Mouse (Mus musculus) brain, adult 2 months (tissue): Measurements from ENCODE around the gene Slamf9.

ENCODE experiments used
- DNase-seq: peaks from one replicate; pipeline ENCODE4 v3.0.0; 2011; ENCODE audit warnings: low read depth, low spot score

The Slamf9 gene

DNA sequence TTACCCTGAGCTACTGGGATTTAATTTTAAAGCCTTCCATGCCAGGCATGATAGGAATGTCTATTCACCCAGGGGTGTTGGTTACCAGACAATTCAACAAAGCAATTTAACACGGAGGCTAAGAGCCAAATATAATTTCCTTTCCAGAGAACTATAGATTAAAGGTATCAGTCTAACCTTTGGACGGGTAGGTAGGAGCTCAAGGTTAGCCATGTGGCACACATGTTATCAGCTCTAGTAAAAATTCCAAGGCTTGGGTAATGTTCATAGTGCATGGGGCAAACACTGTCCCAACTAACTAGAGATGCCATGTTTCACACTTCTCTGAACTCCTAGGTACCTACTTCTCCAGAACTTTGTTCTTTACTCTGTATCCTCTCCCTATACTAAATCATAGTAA, 13.6 kb upstream of the Slamf9 start:
- no peak for DNase-seq

DNA sequence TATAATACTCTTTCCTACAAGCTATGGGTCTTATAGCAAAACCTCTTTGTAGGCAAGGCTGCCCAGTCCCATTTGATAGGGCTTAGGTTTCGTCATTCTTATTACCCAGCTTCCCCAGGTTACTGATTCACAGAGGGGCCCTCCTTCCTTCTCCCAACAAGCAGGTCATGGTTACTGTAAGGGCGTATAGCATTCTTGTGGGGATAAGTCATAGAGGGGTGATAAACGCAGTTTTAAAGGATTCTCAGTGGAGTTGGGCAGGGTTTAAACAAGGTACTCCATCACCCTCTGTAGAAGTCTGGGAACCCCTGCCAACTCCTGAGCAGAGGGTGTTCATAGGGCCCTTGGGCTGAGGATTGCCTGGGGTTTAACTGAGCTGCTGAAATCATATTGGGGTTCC, 12.6 kb upstream of the Slamf9 start:
- DNase-seq, result no peak

GRCm38 (mm10) chr1:172463387-172464333, 11.5 kb upstream of the Slamf9 start:
- DNase-seq, result no peak

DNA sequence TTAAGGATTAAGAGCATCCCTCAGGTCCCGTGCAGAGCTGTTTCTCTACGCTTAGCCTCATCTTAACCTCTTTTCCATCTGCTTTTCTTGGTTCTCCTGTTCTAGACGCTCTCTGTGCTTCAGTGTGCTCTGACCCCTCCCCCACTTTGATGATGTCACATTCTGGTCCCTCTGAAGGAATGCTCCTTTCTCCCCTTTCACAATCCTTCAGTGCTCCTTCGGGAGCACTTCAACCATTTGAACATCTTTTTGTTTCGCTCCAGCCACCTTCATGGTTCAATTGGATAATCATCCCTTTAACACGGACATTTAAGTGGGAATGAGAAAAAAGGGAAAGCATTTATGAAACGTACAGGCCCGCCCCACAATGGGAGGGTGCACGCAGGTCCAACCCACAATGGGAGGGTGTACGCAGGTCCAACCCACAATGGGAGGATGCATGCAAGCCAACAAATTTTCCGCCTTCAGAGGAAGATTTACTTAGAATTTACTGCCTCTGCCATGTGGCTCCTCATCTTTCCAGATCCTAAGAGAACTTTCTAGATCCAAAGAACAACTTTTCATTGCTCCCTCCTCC, 6.8 kb upstream of the Slamf9 start:
- DNase-seq, result no peak

- DNase-seq, result no peak
Observed at GRCm38 (mm10) chr1:172469373-172469772, 5.8 kb upstream of the Slamf9 start.

DNA sequence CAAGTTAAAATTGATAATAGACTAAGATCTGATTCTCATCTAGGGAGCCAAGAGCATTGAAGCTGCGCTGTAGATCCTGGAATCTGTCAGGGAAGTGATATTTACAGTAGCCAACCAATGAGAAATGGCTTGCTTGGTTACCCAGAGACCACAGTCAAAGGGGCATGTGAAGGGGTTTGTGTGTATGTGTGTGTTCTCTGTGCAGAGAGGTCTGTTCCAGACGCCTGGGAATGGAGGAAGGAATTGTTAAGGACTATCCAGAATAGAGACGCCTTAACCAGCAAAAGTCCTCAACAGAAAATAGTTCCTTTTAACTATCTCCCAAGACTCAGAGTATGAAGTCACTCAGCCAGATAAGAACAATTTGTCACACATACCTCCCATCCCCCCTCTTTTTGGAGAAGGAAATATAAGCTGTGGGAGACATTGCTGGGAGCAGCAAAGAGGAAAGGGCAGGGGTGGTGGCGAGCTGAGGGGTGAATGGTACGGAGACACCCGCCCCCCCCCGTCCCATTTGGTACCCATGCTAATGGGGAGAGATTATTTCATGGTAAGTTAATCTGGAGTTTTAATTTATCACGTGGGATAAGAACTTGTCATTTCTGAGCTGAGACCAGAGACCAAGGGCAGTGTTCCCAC, 5.2 kb upstream of the Slamf9 start:
- no peak for DNase-seq

GRCm38 (mm10) chr1:172472909-172473308, 2.2 kb upstream of the Slamf9 start:
- DNase-seq, result no peak

DNA sequence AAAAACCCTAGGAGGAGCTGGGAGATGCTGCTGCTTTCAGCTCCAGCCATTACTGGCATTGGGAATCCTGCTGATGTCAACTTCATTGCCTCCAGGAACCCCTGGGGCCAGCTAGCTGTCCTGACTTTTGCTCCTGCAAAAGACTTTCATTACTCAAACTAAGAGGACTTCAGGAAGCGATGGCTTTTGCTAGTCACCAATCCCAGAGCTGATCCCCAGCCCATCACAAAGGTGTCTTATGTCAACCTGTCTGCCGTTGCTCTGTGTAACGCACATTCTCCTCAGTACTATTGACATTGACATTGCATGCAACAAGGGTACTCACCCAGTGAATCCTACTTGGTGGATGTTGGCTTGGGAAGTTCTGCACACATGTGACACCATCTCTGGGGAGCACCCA, 962 bp upstream of the Slamf9 start:
- no peak for DNase-seq

- no peak for DNase-seq
Observed at GRCm38 (mm10) chr1:172478020-172478419, 2.9 kb downstream of the Slamf9 start.

- DNase-seq, result no peak
Observed at GRCm38 (mm10) chr1:172480376-172480775, 5.2 kb downstream of the Slamf9 start.

- DNase-seq, result no peak
Observed at GRCm38 (mm10) chr1:172481111-172481510, 6.0 kb downstream of the Slamf9 start.

DNA sequence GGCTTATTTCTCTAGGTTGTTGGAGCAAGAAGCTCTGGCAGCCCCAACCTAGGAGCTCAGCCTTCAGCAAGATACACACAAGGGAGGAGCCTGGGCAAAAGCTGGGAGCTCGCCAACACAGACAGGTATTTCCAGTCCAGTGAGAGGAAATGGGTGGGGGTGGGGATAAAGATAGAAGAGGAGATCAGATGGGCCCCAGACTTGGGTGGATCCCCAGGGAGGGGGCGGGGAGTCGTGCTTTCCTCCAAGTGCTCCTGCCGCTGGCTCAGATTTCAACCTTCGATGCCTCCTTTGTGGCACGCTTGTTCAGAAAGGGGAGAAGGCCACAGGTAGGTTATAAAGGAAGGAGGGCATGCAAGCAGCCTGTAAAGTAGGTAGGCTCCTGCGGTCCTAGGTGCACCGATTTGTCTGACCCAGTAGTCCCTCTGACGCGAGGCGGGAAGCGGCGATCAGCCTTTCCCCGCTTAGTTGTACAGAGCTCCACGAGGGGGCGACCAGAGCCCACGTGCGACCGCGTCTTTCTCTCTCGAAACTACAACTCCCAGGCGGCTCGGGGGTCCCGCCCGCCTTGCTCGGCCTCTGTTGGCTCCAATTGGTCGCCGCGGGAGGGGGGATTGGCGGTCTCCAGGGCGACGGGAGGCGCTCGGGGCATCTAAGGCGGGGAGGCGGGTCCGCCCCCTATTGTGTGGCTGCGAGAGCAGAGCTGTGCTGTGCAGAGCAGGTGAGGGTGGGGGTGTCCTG, 6.6 kb downstream of the Slamf9 start, which contains the start of gene Igsf9:
Gene Igsf9, plus strand, starts transcription at position 249 of the 741 bp plus-strand sequence.
- DNase-seq, result peak; percentile 94

DNA sequence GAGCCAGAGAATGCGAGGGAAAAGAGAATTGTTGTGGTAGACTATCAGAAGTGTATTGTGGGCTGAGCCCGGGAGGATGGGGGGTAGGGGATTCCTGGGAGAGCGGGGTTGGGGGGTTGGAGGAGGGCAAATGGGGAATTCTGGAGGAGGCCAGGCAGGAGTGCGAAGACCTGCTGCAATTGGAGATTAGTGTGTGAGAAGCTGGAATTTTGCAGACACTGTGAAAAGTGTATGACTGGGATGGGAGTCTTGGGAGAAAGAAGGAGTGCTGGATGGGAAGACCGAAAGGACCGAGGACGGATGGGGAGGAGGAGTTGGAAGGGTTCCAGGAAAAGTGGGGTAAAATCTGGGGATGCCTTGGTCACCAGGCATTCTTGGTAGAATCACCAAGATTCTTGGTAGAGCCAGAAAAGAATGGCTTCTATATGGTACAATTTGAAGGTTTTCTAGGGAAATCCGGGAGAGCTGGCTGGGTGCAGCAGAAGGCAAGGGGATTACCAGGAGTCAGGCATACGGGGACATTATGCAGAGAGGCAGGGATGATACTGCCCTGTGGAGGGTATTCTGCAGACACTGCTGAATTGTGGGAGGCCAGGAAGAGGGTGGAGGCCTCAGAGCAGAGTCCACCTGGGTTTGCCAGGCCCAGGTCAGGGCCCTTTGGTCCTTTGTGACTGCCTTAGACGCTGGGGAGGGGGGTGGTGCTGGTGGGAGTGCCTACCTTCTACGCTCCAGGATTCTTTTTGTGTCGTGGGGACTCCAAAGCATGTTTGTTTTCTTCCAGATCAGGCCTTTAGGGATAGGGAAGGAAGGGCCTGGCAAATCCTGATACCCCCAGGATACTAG, 7.6 kb downstream of the Slamf9 start:
- DNase-seq, result no peak

DNA sequence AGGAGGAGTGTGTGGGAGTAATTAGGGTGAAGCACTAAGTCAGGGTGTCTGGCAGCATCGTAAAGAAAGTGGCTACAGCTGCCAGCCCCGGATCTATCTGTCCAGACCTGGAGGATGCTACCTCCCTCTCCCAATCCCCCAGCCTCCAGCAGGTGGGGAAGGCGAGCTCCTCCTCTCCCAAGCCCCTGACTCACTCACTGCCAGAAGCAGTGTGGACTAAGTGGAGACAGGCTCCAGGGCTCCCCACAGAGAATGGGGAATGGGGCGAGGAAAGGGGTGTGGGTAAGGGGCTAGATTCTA, 8.2 kb downstream of the Slamf9 start:
- DNase-seq, result no peak

DNA sequence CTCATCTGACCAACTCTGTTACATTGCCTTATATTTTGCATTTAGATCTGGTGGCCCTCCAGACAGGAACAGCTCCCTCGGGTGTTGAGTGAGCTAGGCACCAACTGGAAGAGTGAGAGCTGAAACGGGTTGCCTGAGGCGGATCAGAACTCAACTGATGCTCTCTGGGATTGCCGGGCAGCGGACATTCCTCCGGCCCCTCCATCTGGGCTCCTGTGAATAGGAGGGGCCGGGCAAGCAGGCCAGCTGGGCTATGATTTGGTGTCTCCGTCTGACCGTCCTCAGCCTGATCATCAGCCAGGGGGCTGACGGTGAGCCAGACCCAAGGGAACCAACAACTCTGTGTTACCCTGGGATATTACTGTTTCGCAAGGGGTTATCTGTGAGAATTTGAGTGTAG, 9.1 kb downstream of the Slamf9 start:
- no peak for DNase-seq

DNA sequence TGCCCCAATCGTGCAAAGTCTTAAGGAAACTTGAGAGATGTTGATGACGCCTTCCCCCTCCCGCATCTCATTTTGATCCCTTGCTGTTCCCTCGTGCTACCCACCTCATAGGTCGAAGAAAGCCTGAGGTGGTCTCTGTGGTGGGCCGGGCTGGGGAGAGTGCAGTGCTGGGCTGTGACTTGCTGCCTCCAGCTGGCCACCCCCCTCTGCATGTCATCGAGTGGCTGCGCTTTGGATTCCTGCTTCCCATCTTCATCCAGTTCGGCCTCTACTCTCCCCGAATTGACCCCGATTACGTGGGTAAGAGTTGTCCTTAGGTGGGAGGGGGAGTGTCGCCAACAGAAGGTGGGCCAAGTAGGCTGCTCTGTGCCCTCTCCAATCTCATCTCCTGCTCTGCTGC, 9.5 kb downstream of the Slamf9 start:
- no peak for DNase-seq

DNA sequence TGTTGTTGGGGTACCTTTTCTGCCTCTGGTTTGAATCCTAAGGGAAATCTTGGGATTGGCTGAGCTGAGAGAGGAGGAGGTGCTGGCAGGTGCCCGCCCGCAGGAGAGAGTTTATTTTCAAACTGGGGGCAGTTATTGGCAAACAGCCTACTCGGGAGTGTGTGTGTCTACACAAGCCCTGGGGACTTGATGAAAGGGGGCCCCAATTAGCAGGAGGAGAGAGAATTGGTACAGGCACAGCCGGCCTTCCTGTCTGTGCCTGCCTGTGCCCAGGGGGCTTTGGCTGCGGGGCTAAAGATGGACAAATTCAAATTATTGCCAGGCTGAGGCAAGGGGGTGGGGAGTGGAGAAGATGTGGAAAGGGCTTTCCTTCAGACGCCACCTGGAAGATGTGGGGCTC, 10.7 kb downstream of the Slamf9 start:
- no peak for DNase-seq

GRCm38 (mm10) chr1:172486236-172486635, 11.1 kb downstream of the Slamf9 start:
- DNase-seq, result no peak

DNA sequence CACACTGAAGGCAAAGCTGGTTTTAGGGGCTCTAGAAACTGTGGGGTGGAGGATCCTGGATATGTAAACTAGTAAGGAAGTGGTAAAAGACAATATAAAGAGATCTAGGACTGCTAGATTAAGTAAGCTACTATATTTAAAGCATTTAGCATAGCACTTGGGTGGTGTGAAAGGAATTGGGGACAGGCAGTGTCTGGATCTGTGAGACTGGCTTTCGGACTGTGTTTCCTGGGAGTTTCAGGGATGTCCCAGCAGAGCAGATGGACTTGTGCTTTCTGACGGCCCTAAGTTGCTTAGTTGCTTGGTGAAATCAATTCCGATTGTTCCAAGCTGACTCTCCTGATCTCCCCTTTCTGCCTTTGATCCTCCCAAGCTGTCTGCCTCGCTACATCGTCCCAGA, 11.5 kb downstream of the Slamf9 start:
- no peak for DNase-seq

- peak; percentile 45 for DNase-seq
Observed at GRCm38 (mm10) chr1:172487859-172488258, 12.7 kb downstream of the Slamf9 start.

DNA sequence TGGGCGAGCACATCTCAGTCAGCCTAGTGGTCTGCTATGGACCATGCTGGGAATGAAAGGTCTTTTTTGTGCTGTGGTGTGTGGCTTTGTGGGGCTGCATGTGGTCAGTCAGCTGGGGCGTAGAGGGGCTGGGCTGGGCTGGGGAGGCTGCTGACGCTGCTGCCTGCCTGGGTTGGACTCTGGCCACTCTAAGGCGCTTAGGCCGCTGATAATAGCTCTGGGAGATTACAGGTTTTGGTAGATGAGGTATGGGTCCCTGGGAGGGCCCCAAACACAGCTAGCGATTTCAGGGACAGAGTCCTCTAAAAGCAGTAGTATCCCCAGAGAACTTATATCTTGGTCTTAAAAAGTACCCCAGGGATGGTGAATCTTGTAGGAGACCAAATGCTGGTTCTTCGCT, 13.7 kb downstream of the Slamf9 start:
- DNase-seq, result no peak
